Mouse (Mus musculus): Measurements from ENCODE around the gene Rsbn1.

GRCm38 (mm10) chr3:103971157-103971556, 57.2 kb downstream of the Rsbn1 start:
- no peak for TF ChIP-seq CTCF (IDR thresholded peaks at IDR 0.05; ENCODE audit: control insufficient read depth, insufficient read depth, low read length)
- no peak for TF ChIP-seq POLR2A (IDR thresholded peaks at IDR 0.05; ENCODE audit: borderline replicate concordance, control insufficient read depth, low read depth, low read length)
